Mouse (Mus musculus) MEL (cell line): ENCODE measurements at regions not wholly inside any gene's neighbourhood (a gene's known extent, or its start where the extent isn't known, plus 50 kb on each side); places are given as distances from the start of the nearest gene placed in this dataset.

Experiments used
- DNase-seq: peaks from one replicate; pipeline ENCODE4 v3.0.0; 2011; ENCODE audit warnings: low read depth, low spot score
- H3K27ac ChIP-seq: 2 replicates; pipeline ENCODE4 v1.5.1; 2012; ENCODE audit warnings: low read depth, mild to moderate bottlenecking, control low read depth, low read length, moderate library complexity; ENCODE audit not compliant: control insufficient read depth
- H3K27me3 ChIP-seq, 2 experiments: fragments of 150-350 bp in 1 of 2; sonication (generic) in 1 of 2; 2 replicates each; pipeline ENCODE4 v1.6.1; 2012; ENCODE audit warnings: low read length in 2 of 2, mild to moderate bottlenecking in 2 of 2, improper control_type of control experiment in 1 of 2, moderate library complexity in 1 of 2; ENCODE audit not compliant: insufficient read depth in 2 of 2, control insufficient read depth in 1 of 2
- H3K36me3 ChIP-seq, 2 experiments: 2 replicates each; pipeline ENCODE4 v1.6.1; 2012 to 2014; ENCODE audit warnings: low read length in 2 of 2, improper control_type of control experiment in 1 of 2, inconsistent platforms in 1 of 2, mild to moderate bottlenecking in 1 of 2; ENCODE audit not compliant: insufficient read depth in 2 of 2, control insufficient read depth in 1 of 2
- H3K4me1 ChIP-seq, 2 experiments: fragments of 150-350 bp in 1 of 2; sonication (generic) in 1 of 2; 2 replicates each; pipeline ENCODE4 v1.6.1; 2012; ENCODE audit warnings: low read length in 2 of 2, improper control_type of control experiment in 1 of 2, mild to moderate bottlenecking in 1 of 2; ENCODE audit not compliant: insufficient read depth in 2 of 2, control insufficient read depth in 1 of 2
- H3K4me3 ChIP-seq, 2 experiments: fragments of 150-350 bp in 1 of 2; sonication (generic) in 1 of 2; 2 replicates each; pipeline ENCODE4 v1.5.1; 2012; ENCODE audit warnings: low read depth in 2 of 2, low read length in 2 of 2, mild to moderate bottlenecking in 2 of 2, moderate library complexity in 2 of 2, control low read depth in 1 of 2, improper control_type of control experiment in 1 of 2; ENCODE audit not compliant: control insufficient read depth in 1 of 2, insufficient read depth in 1 of 2
- H3K79me2 ChIP-seq: 2 replicates; pipeline ENCODE4 v1.6.1; 2012; ENCODE audit warnings: mild to moderate bottlenecking, low read length, moderate library complexity; ENCODE audit not compliant: control insufficient read depth, poor library complexity, insufficient read depth
- H3K9ac ChIP-seq: 2 replicates; pipeline ENCODE4 v1.6.1; 2012; ENCODE audit warnings: low read depth, mild to moderate bottlenecking, control low read depth, low read length, moderate library complexity; ENCODE audit not compliant: control insufficient read depth, poor library complexity, severe bottlenecking
- H3K9me3 ChIP-seq: fragments of 150-350 bp; sonication (generic); replicated peaks from 2 replicates; pipeline ENCODE4 v1.6.1; 2012; ENCODE audit warnings: mild to moderate bottlenecking, low read length, improper control_type of control experiment, moderate library complexity; ENCODE audit not compliant: insufficient read depth
- BHLHE40 ChIP-seq: IDR thresholded peaks from 2 replicates; pipeline ENCODE4 v1.6.1; 2012; ENCODE audit warnings: low read depth, mild to moderate bottlenecking, inconsistent platforms, low read length, improper control_type of control experiment, borderline replicate concordance
- CHD1 ChIP-seq: IDR thresholded peaks from 2 replicates; pipeline ENCODE4 v1.6.1; 2012; ENCODE audit warnings: low read depth, mild to moderate bottlenecking, inconsistent platforms, low read length, improper control_type of control experiment
- CHD2 ChIP-seq: IDR thresholded peaks from 2 replicates; pipeline ENCODE4 v1.6.1; 2011; ENCODE audit warnings: low read length, improper control_type of control experiment
- ELF1 ChIP-seq: IDR thresholded peaks from 2 replicates; pipeline ENCODE4 v1.6.1; 2014; ENCODE audit warnings: low read depth, mild to moderate bottlenecking, inconsistent platforms, low read length, improper control_type of control experiment, moderate library complexity
- ETS1 ChIP-seq: IDR thresholded peaks from 2 replicates; pipeline ENCODE4 v1.6.1; 2012; ENCODE audit warnings: low read depth, mild to moderate bottlenecking, inconsistent platforms, low read length, improper control_type of control experiment, moderate library complexity
- GABPA ChIP-seq: IDR thresholded peaks from 2 replicates; pipeline ENCODE4 v1.6.1; 2012; ENCODE audit warnings: low read depth, mild to moderate bottlenecking, inconsistent platforms, low read length, improper control_type of control experiment, moderate library complexity
- MAFK ChIP-seq: IDR thresholded peaks from 2 replicates; pipeline ENCODE4 v1.6.1; 2011; ENCODE audit warnings: low read depth, mild to moderate bottlenecking, low read length, improper control_type of control experiment, borderline replicate concordance
- MAZ ChIP-seq: IDR thresholded peaks from 2 replicates; pipeline ENCODE4 v1.6.1; 2012; ENCODE audit warnings: low read depth, mild to moderate bottlenecking, inconsistent platforms, low read length, improper control_type of control experiment
- MXI1 ChIP-seq: IDR thresholded peaks from 2 replicates; pipeline ENCODE4 v1.6.1; 2011; ENCODE audit warnings: mild to moderate bottlenecking, low read depth, low read length, improper control_type of control experiment
- MYB ChIP-seq: IDR thresholded peaks from 2 replicates; pipeline ENCODE4 v1.6.1; 2011; ENCODE audit warnings: mild to moderate bottlenecking, low read depth, low read length, improper control_type of control experiment
- MYC ChIP-seq: IDR thresholded peaks from 2 replicates; pipeline ENCODE4 v1.6.1; 2011; ENCODE audit warnings: low read depth, mild to moderate bottlenecking, low read length, improper control_type of control experiment, moderate library complexity
- NELFE ChIP-seq: IDR thresholded peaks from 2 replicates; pipeline ENCODE4 v1.6.1; 2011; ENCODE audit warnings: low read depth, low read length, improper control_type of control experiment
- POLR2A ChIP-seq, 2 experiments: IDR thresholded peaks; 2 replicates each; pipeline ENCODE4 v1.6.1; 2011 to 2012; ENCODE audit warnings: low read length in 2 of 2, mild to moderate bottlenecking in 2 of 2, control low read depth in 1 of 2, improper control_type of control experiment in 1 of 2, low read depth in 1 of 2, moderate library complexity in 1 of 2; ENCODE audit not compliant: control insufficient read depth in 1 of 2, insufficient read depth in 1 of 2, poor library complexity in 1 of 2
- POLR2AphosphoS5 ChIP-seq: IDR thresholded peaks from 2 replicates; pipeline ENCODE4 v1.6.1; 2012; ENCODE audit warnings: low read depth, borderline replicate concordance, mild to moderate bottlenecking, inconsistent platforms, low read length, moderate library complexity, mixed read lengths
- RCOR1 ChIP-seq: IDR thresholded peaks from 2 replicates; pipeline ENCODE4 v1.6.1; 2012; ENCODE audit warnings: low read depth, mild to moderate bottlenecking, inconsistent platforms, low read length, improper control_type of control experiment
- SIN3A ChIP-seq: IDR thresholded peaks from 2 replicates; pipeline ENCODE4 v1.6.1; 2012; ENCODE audit warnings: low read length, improper control_type of control experiment, inconsistent platforms
- SMC3 ChIP-seq: IDR thresholded peaks from 2 replicates; pipeline ENCODE4 v1.6.1; 2011; ENCODE audit warnings: low read depth, low read length, improper control_type of control experiment
- TAL1 ChIP-seq: IDR thresholded peaks from 2 replicates; pipeline ENCODE4 v1.6.1; 2012; ENCODE audit warnings: mild to moderate bottlenecking, inconsistent platforms, low read length, moderate library complexity, mixed read lengths
- USF1 ChIP-seq: IDR thresholded peaks from 2 replicates; pipeline ENCODE4 v1.6.1; 2014; ENCODE audit warnings: low read depth, mild to moderate bottlenecking, inconsistent platforms, low read length, improper control_type of control experiment, moderate library complexity
- ZMIZ1 ChIP-seq: IDR thresholded peaks from 2 replicates; pipeline ENCODE4 v1.6.1; 2012; ENCODE audit warnings: low read depth, mild to moderate bottlenecking, inconsistent platforms, low read length, improper control_type of control experiment, moderate library complexity

GRCm38 (mm10) chr16:9291356-9292020, 461.6 kb downstream of the 1810013L24Rik start:
- Histone ChIP-seq H3K27ac (no peak overlapping the region), H3K27me3 (no peaks in the 10 kb centered on the region), H3K36me3 (no peaks in the 10 kb centered on the region), H3K4me3 (no peak overlapping the region), H3K4me1 (no peaks in the 10 kb centered on the region), H3K79me2 (no peaks in the 10 kb centered on the region)
- TF ChIP-seq TAL1: no peak
- no peak for TF ChIP-seq GABPA
- TF ChIP-seq MAZ: no peak
- TF ChIP-seq RCOR1: no peak
- TF ChIP-seq, all 39 proteins: peak for 0
- H3K9me3 ChIP-seq: no peaks in the 10 kb centered on the region
- no peak for DNase-seq
- H3K9ac ChIP-seq: no peak overlapping the region

- Histone ChIP-seq H3K27ac (no peak overlapping the region), H3K4me1 (no peaks in the 10 kb centered on the region), H3K36me3 (no peaks in the 10 kb centered on the region), H3K4me3 (no peak overlapping the region), H3K27me3 (no peaks in the 10 kb centered on the region), H3K9me3 (no peaks in the 10 kb centered on the region), H3K9ac (no peak overlapping the region), H3K79me2 (no peaks in the 10 kb centered on the region)
- no peak for DNase-seq
- no peak for TF ChIP-seq ETS1
- no peak for TF ChIP-seq GABPA
- TF ChIP-seq POLR2AphosphoS5: no peak
- no peak for TF ChIP-seq SMC3
- no peak for TF ChIP-seq USF1
- no peak for TF ChIP-seq CHD1
- TF ChIP-seq POLR2A (IDR thresholded peaks at IDR 0.05; ENCODE audit: control insufficient read depth in 1 of 2, insufficient read depth in 1 of 2, low read depth in 1 of 2, low read length in 2 of 2, poor library complexity in 1 of 2): no peak
- no peak for TF ChIP-seq MXI1
- TF ChIP-seq ZMIZ1: no peak
- no peak for TF ChIP-seq SIN3A
- TF ChIP-seq CHD2: no peak
- no peak for TF ChIP-seq MAFK
Measured at GRCm38 (mm10) chr16:9303134-9303533, 473.2 kb downstream of the 1810013L24Rik start.

- H3K27ac ChIP-seq: no peak overlapping the region
- H3K4me3 ChIP-seq: no peak overlapping the region
- no peak overlapping the region for H3K9ac ChIP-seq
- no peaks in the 10 kb centered on the region for H3K79me2 ChIP-seq
- H3K27me3 ChIP-seq: no peaks in the 10 kb centered on the region
- H3K4me1 ChIP-seq: no peaks in the 10 kb centered on the region
- no peaks in the 10 kb centered on the region for H3K9me3 ChIP-seq
- TF ChIP-seq MYC (no peak), MAZ (no peak), MYB (no peak), GABPA (no peak), POLR2AphosphoS5 (no peak), ZMIZ1 (no peak), ELF1 (no peak), BHLHE40 (no peak), NELFE (no peak)
- no peaks in the 10 kb centered on the region for H3K36me3 ChIP-seq
- DNase-seq: no peak
Measured at GRCm38 (mm10) chr16:9304079-9304478, 474.2 kb downstream of the 1810013L24Rik start.
